Mouse (Mus musculus) left cerebral cortex, postnatal 36 days (tissue): ENCODE results near the gene Ngly1. TPM values are rescaled to one million over a fixed set of nuclear protein-coding genes. Genes with fewer than 3 reads are reported as not detected.

Experiments
- DNase-seq, 2 experiments: peaks; one replicate each; pipeline ENCODE4 v3.0.0; 2021 to 2022; ENCODE audit warnings: low spot score in 2 of 2, mixed read lengths in 1 of 2
- intact Hi-C: fragments of 180-260 bp; cut with DNase I; formaldehyde crosslinking; loops from one replicate; pipeline ENCODE4 v1.15.1; 2025
- total RNA-seq, 2 experiments: library from RNA; stranded (reverse); gene quantifications; 2 replicates each; pipeline ENCODE4 v1.2.3; 2021

Ngly1 gene
- total RNA-seq, 2 experiments from 2014 or later: 29.1 to 33.4 TPM

DNA sequence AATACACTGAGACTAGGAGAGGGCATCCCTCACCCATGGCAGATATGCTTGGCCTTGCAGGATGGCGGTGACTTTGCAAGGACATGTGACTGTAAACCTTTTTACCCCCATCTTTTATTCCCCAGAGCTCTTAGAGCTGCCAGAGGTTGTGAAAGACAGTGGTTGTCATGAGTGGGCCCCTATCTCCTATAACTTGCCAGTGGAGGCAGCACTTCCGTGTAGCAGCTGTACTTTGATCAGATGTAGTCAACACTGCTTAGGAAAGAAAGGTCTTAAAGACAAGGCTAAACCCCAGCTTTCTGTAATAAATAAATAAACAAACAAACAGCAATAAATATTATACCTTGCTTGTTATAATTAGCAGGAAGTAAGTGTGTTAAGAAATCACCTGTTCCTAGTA, 70.7 kb downstream of the Ngly1 start:
- DNase-seq: no peak
- intact Hi-C loops: no loop called here

GRCm38 (mm10) chr14:16324394-16324793, 75.3 kb downstream of the Ngly1 start:
- DNase-seq: no peak
- intact Hi-C loops: no loop called here

DNA sequence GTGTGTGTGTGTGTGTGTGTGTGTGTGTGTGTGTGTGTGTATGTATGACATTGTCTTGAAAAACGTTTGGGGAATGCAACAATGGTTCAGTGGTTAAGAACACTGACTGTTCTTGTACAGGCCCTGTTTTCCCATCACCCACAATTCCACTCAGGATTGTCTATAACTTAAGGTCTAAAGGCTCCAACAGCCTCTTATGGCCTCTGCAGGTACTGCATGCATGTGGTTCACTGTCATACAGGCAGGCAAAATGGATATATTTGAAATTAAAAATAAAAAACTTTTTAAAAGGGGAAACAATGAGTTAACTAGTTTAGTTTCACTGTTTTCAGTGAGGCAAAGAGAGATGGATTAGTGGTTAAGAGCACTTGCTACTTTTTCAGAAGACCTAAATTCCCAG, 76.1 kb downstream of the Ngly1 start:
- DNase-seq: no peak
- intact Hi-C loops: no loop called here

DNA sequence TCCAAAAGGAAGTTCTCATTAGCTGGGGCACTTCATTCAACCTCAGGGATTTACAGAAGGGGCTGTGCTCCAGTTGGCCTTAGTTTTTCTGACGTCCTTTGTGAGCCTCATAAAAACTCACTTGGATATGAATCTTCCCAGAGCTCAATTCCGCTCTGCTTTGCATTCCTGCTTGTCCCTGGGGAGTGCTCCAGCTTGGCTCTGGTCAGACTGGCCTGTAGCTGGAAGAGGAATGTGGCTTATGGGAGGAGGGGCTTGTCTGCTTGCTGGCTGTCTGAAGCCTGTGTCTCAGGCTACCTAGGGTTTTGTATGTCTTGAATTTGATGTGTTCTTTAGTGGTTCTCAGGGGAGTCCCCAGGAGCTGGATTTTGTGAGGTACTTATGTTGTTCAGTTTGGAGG, 79.5 kb downstream of the Ngly1 start:
- DNase-seq: no peak
- intact Hi-C loops: no loop called here

DNA sequence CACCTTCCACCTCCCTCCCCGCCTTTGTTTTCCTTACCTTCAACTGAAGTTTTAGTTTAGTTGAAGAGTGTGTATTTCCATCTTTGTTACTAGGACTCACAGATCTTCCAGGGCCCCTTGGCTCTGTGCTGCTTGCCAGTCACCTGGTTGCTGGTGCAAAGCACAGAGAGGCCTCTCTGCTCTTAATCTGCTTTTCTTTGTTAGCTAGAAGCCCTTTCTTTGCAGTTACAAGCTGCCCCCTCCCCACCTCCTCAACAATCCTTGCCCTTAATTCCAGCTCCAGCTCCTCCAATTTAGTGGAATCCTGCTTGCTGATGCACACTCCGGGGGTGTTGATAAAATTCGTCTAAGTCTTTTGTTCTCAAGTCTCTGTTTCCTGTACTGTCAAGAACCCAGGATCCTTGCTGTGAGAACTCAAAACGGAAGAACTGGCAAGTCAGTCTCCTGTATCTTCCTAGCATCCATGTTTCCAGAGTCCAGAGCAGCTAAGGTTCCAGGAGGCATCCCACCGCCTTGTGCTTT, 79.9 kb downstream of the Ngly1 start:
- intact Hi-C loops: no loop called here
- DNase-seq: no peak

GRCm38 (mm10) chr14:16329756-16330155, 80.7 kb downstream of the Ngly1 start:
- intact Hi-C loops: no loop called here
- no peak for DNase-seq

- no peak for DNase-seq
- intact Hi-C loops: no loop called here
Observed at GRCm38 (mm10) chr14:16334260-16334659, 85.2 kb downstream of the Ngly1 start.

DNA sequence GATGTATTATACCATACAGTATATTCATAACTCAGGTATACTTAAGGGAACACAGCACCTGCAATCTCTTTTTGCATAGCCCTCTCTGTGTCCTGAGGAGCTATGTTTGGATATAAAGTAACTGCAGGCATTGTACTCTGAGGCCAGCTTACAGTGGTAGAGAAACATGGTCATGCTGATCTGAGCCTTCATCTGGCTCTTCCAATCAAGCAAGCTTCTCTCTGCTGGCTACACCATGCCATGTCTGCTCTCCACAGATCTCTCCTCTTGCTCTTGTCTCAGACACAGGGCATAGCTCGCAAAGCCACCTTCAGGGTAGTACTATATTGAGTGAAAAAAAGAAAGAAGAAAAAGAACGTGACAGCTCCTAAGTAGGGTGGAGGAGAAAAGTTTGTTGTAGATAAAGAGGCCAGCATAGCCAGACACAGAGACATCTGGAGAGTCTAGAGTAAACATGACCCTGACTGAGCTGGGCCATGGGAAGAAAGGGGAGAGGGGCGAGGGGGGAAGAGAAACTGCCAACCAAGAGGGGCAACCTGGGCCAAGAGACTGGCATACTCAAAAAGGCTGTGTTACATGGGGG, 86.8 kb downstream of the Ngly1 start:
- no peak for DNase-seq
- intact Hi-C loops: no loop called here

GRCm38 (mm10) chr14:16347505-16347904, 98.4 kb downstream of the Ngly1 start:
- DNase-seq: no peak

DNA sequence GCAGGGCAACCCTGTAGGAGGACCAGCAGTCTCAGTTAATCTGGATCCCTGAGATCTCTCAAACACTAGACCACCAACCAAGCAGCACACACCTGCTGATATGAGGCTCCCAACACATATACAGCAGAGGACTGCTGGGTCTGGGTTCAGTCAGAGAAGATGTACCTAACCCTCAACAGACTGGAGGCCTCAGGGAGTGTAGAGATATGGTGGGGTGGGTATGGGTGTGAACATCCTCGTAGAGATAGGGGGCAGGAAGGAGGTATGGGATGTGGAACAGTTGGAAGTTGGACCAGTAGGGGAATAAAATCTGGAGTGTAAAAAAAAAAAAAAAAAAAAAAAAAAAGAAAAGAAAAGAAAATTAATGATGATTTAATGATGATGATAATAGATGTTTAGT, 110.6 kb downstream of the Ngly1 start:
- intact Hi-C loops: no loop called here
- no peak for DNase-seq

More at GRCm38 (mm10) chr14:16347505-16347904, 98.4 kb downstream of the Ngly1 start:
- intact Hi-C loops: no loop called here

Other genes starting within 250 kb of the Ngly1 start
- gene Oxsm, start 528 bp downstream of the Ngly1 start, total RNA-seq: 10 to 100 TPM; 10.4 to 11.6 TPM
- gene Top2b, start 115.9 kb downstream of the Ngly1 start, total RNA-seq: 10 to 100 TPM; 90.5 to 96.3 TPM